Mouse (Mus musculus) lung, postnatal 0 days (tissue): ENCODE results near the gene Nt5c.

Experiments used
- CTCF ChIP-seq: IDR thresholded peaks from 2 replicates; pipeline ENCODE4 v1.5.1; 2016; ENCODE audit warnings: antibody characterized with exemption, mild to moderate bottlenecking
- EP300 ChIP-seq: IDR thresholded peaks from 2 replicates; pipeline ENCODE4 v1.6.1; 2016; ENCODE audit warnings: antibody characterized with exemption, mild to moderate bottlenecking, control low read depth

DNA sequence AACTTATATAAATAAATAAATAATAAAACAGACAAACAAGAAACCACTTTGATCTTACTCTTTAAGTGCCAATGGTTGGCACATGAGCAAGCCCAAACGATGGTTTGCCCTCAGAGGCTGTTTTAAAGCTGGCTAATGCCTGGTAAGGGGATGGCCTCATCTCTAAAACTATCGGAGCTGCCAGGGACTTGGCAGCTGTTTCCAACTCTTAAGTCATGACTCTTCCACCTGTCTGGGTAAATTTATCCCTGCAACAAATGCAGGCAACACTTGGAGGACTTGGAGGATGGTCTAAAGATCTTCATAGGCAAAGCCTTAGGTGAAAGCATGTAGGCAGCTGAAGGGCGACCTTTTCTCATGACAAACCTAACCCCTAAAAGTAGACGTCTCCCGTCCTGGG lies 25.3 kb upstream of the Nt5c start:
- TF ChIP-seq CTCF (no peak), EP300 (no peak)
